Mouse (Mus musculus) embryonic facial prominence, embryonic 10.5 days (tissue): ENCODE measurements at regions not wholly inside any gene's neighbourhood (a gene's known extent, or its start where the extent isn't known, plus 50 kb on each side); places are given as distances from the start of the nearest gene placed in this dataset.

Experiments used
- DNase-seq: peaks from one replicate; pipeline ENCODE4 v3.0.0-alpha.2; 2017; ENCODE audit warnings: low spot score
- H3K27ac ChIP-seq: fragments of 300-500 bp; sonication (generic); replicated peaks from 2 replicates; pipeline ENCODE4 v1.5.1; 2016; ENCODE audit warnings: mild to moderate bottlenecking
- H3K27me3 ChIP-seq: fragments of 300-500 bp; sonication (generic); replicated peaks from 2 replicates; pipeline ENCODE4 v1.6.1; 2016; ENCODE audit warnings: low read depth, mild to moderate bottlenecking; ENCODE audit not compliant: poor library complexity, severe bottlenecking
- H3K36me3 ChIP-seq: fragments of 300-500 bp; sonication (generic); replicated peaks from 2 replicates; pipeline ENCODE4 v1.6.1; 2016; ENCODE audit warnings: mild to moderate bottlenecking, moderate library complexity
- H3K4me1 ChIP-seq: fragments of 300-500 bp; sonication (generic); 2 replicates; pipeline ENCODE4 v1.6.1; 2016
- H3K4me3 ChIP-seq: fragments of 300-500 bp; sonication (generic); 2 replicates; pipeline ENCODE4 v1.5.1; 2016; ENCODE audit warnings: mild to moderate bottlenecking, moderate library complexity
- H3K9me3 ChIP-seq: fragments of 300-500 bp; sonication (generic); 2 replicates; pipeline ENCODE4 v1.6.1; 2016; ENCODE audit warnings: mild to moderate bottlenecking
- WGBS: fragments of 180-500 bp; shearing (Covaris S2); methylation state at CpG from one replicate; pipeline ENCODE4 v1.1.7; 2016; 5-methylcytosine and 5-hydroxymethylcytosine counted together

DNA sequence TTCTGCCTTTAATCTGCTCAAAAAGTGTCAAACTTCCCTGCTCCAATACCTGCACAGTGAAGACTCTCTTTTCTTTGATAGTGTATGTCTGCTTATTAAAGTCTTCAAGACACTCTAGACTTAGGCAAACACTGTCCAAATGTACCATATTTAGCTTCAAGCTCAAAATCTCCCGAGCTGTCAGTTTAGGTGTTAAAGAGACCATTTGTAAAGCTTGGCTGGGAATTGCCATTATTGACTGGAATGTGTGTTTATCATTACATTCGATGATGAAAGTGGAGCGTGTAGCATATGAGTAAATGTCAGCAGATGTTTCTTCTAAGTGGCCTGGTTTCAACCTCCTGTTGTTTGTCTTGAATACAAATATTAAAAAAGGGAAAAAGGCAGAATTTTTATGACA, 564.4 kb downstream of the Prkd1 start:
- DNase-seq, result no peak
- no peak overlapping the region for H3K4me3 ChIP-seq
- H3K4me1 ChIP-seq, result no peaks in the 10 kb centered on the region
- H3K27me3 ChIP-seq, result no peaks in the 10 kb centered on the region
- 76% methylated on average over 3 of the region's 3 CpGs for WGBS
- H3K27ac ChIP-seq, result no peak overlapping the region
- H3K36me3 ChIP-seq, result no peaks in the 10 kb centered on the region
- H3K9me3 ChIP-seq, result no peaks in the 10 kb centered on the region

DNA sequence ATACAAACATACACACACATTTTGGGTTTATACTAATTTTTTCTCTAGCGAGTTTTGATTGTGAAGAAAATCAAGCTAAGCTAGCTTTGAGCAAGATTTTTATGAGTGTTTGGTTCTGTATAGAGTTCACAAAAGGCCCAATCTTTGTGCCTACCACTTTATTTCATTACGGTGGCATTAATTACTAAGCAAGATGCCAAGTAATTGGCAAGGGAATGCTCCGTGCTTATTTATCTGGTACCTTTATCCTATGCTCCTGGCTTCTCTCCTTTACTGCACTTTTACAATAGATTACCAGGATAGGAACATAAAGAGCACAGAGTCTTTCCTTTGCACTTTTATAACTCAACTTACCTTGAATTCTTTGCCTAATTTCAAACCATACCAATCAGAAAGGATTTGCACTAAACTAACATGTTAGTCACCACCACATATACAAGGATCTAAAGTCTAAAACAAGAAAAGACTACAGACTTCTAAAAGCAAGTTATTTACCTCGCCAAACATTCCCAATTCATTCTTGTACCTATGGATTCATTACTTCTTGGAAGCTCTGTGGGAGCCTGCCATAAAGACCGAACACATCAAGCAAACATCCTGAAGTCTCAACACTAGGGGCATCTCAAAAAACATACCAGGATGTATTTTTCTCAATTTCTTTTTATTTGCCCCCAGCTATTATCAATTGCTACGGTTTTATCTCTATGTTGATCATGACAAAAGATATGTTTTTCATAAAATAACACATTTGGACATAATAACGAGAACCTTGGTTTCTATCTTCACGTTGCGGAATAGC, 537.5 kb downstream of the Prkd1 start:
- DNase-seq, result no peak
- no peaks in the 10 kb centered on the region for H3K9me3 ChIP-seq
- peaks cover 5% of the 10 kb centered on the region; the same call in 1 of the 2 replicates for H3K4me1 ChIP-seq
- no peak overlapping the region for H3K4me3 ChIP-seq
- 92% methylated on average over 9 of the region's 9 CpGs for WGBS
- H3K27ac ChIP-seq, result no peak overlapping the region
- H3K27me3 ChIP-seq, result peaks cover 11% of the 10 kb centered on the region; the same call in 1 of the 2 replicates
- H3K36me3 ChIP-seq, result no peaks in the 10 kb centered on the region

DNA sequence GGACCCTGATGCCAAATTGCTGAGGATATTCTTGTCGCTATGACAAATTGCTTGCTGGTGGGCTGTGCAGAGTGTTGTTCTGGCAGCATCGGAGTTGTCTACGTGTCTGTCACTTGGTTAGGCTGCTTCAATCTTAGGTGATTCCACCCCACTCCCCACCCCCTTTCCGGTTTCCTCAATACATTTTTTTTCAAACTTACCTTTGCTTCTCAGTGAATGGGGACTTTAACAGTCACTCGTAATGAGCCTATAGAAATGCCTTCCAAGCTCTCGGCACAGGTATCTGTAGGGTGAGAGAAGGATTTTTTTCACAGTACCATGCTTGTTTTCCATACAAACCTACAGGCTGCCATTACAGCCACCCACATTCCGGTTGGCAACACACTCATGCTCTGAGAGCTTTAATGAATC, 536.8 kb downstream of the Prkd1 start:
- no peak for DNase-seq
- Histone ChIP-seq H3K4me3 (no peak overlapping the region), H3K27me3 (peaks cover 17% of the 10 kb centered on the region), H3K27ac (no peak overlapping the region), H3K9me3 (no peaks in the 10 kb centered on the region), H3K36me3 (no peaks in the 10 kb centered on the region), H3K4me1 (peaks cover 5% of the 10 kb centered on the region; the same call in 1 of the 2 replicates)
- WGBS, result 82% methylated on average over 7 of the region's 7 CpGs

DNA sequence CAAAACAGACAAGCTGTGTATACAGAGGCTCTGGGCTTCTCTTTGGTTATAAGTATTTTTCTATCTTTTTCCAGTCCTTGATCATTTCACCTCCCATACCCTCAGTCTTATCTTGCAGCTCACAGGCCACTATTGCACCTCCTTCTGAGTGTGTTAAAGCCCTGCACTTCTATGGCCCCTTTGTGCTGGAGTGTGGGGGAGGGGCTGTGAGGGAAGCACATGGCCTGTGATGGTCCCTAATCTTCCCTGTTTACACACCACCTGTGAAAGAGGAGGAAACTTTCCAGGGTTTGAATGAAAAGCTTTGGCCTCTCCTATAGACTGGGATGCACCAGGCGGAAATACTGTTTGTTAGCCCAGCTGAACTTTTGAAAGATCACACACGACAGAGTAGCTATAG, 533.0 kb downstream of the Prkd1 start:
- Histone ChIP-seq H3K36me3 (no peaks in the 10 kb centered on the region), H3K4me3 (no peak overlapping the region), H3K9me3 (no peaks in the 10 kb centered on the region), H3K4me1 (peaks cover 16% of the 10 kb centered on the region), H3K27me3 (peaks cover 45% of the 10 kb centered on the region), H3K27ac (peak overlapping the region; percentile 7)
- 49% methylated on average over 2 of the region's 2 CpGs for WGBS
- DNase-seq, result peak; percentile 25

DNA sequence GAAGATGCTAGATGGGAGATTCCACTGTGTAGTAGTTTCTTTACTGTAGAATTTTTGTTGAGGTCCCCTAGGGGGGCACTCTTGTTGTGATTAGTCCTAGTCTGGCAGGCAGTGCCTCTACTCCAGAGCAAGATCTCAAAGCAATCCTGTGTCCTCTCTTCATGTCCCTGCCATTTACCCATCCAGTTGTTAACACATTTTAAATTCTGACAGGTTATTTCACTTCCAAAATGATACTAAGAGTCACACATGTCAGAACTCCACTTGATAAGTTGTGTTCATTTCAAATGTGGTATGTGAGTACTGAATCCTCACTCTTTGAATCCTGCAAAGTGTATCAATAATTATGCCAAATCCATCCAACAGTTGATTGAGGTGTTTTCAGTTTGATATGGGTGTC, 530.6 kb downstream of the Prkd1 start:
- no peak overlapping the region for H3K27ac ChIP-seq
- no peak overlapping the region for H3K4me3 ChIP-seq
- peaks cover 64% of the 10 kb centered on the region for H3K27me3 ChIP-seq
- H3K4me1 ChIP-seq, result peaks cover 17% of the 10 kb centered on the region
- no peak for DNase-seq
- no peaks in the 10 kb centered on the region for H3K9me3 ChIP-seq
- H3K36me3 ChIP-seq, result no peaks in the 10 kb centered on the region

DNA sequence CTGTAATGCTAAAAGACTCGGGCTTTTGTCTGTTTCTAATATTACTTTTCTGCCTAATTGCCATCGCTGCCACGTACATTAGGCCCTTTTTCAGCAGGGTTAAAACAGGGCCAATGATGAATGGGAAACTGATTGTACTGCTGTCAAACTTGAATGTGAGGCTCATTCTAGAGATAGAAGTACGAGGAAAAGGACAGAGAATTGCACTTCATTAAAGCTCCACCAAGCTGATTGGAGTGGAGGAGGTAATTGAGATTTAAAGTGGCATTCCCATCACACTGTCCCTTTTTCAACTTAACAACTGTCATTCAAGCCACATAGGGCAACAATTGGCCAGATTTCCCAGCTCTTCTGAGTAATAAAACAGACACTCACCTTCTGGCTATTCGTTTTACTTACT, 526.8 kb downstream of the Prkd1 start:
- no peak for DNase-seq
- Histone ChIP-seq H3K27me3 (peaks cover 63% of the 10 kb centered on the region), H3K4me1 (peaks cover 12% of the 10 kb centered on the region), H3K27ac (no peak overlapping the region), H3K36me3 (no peaks in the 10 kb centered on the region), H3K4me3 (no peak overlapping the region), H3K9me3 (no peaks in the 10 kb centered on the region)
- 39% methylated on average over 5 of the region's 5 CpGs for WGBS

DNA sequence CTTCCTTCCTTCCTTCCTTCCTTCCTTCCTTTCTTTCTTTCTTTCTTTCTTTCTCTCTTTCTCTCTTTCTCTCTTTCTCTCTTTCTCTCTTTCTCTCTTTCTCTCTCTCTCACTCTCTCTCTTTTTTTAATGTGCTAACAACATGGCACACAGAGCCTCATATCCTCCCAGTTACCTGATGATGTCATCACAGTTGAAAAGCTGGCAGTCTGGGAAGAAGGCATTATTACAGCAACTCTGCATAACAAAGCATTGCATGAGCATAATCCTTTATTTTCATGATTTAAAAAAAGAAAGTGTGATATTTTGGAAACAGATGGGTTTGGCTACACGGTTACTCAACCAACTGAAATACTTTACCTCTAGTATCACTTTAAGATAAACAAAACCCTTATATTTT, 525.9 kb downstream of the Prkd1 start:
- Histone ChIP-seq H3K4me1 (peaks cover 12% of the 10 kb centered on the region), H3K27me3 (peaks cover 56% of the 10 kb centered on the region), H3K36me3 (no peaks in the 10 kb centered on the region), H3K4me3 (no peak overlapping the region), H3K27ac (no peak overlapping the region), H3K9me3 (no peaks in the 10 kb centered on the region)
- no peak for DNase-seq
- WGBS, result 73% methylated on average over 1 of the region's 1 CpGs

DNA sequence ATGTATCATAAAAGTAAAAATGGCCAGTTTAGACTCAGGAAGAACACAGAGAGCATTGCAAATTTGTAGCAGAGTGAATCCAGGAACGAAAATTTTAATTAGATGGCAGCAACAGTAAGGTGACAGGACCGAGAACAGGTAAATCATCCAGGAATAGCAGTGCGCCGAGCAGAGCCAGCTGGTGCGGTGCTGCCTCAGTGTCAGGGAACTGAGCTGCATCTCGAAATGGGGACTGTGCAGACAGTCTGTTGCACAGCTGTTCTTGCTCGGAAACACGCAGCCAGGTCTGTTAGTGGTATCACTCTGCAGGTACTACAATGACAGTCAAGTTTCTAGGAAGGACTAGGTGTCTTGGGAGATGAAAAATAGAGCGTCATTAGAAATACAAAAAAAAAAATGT, 490.8 kb downstream of the Prkd1 start:
- no peaks in the 10 kb centered on the region for H3K9me3 ChIP-seq
- H3K27ac ChIP-seq, result no peak overlapping the region
- 80% methylated on average over 9 of the region's 9 CpGs for WGBS
- H3K4me3 ChIP-seq, result no peak overlapping the region
- no peaks in the 10 kb centered on the region for H3K4me1 ChIP-seq
- H3K36me3 ChIP-seq, result no peaks in the 10 kb centered on the region
- no peak for DNase-seq
- no peaks in the 10 kb centered on the region for H3K27me3 ChIP-seq

DNA sequence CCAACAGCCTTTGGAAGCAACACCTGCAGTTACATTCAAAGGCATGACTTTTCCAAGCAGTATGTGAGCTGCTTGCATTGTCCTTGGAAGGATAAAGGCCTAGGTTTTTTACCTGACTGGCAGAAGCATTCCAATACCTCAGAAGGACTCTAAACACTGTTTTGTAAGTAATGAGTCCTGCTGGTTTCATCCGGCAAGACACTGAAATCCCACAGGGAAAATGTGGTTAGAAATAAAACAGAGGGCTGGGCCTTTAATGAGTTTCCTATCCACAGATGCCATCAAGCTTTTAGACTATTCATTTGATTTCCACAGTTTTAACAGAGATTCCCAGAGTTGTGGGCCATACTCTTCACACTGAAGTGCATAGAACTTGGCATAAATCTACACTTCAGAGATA, 461.6 kb downstream of the Prkd1 start:
- no peaks in the 10 kb centered on the region for H3K9me3 ChIP-seq
- no peak for DNase-seq
- WGBS, result 31% methylated on average over 1 of the region's 1 CpGs
- peaks cover 9% of the 10 kb centered on the region for H3K4me1 ChIP-seq
- no peaks in the 10 kb centered on the region for H3K36me3 ChIP-seq
- H3K4me3 ChIP-seq, result no peak overlapping the region
- no peak overlapping the region for H3K27ac ChIP-seq
- H3K27me3 ChIP-seq, result peaks cover 8% of the 10 kb centered on the region; the same call in 1 of the 2 replicates

DNA sequence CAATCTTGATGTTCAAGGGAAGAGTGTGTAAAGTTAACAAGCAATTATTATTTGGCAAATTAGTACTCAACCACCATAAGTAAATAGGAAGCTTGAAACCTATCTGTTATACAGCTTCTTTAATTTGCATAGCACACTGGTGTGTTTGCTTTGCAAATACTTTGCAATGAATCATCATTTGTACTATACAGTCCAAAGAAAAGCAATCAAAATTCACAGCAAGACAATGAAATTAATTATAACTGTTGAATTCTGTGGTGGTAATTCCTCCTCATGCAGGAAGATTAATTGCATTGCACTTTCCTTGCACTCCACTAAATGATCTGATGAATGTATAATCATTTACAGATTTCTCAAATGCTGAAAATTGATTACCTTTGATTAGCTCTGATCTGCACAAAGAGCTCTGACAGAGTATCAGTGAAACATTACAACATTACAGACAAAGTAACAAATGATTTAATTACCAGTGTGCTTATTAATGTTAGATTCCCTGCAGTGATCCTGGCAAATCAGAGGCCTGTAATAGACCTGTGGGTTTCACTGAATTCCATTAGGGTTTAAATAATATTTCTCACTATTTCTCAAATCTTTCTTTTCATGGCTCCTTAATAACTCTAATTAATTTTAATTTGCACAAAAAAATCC, 457.9 kb downstream of the Prkd1 start:
- no peak for DNase-seq
- no peaks in the 10 kb centered on the region for H3K9me3 ChIP-seq
- H3K36me3 ChIP-seq, result no peaks in the 10 kb centered on the region
- H3K4me1 ChIP-seq, result peaks cover 25% of the 10 kb centered on the region
- peaks cover 9% of the 10 kb centered on the region; the same call in 1 of the 2 replicates for H3K27me3 ChIP-seq
- H3K4me3 ChIP-seq, result no peak overlapping the region
- no peak overlapping the region for H3K27ac ChIP-seq

DNA sequence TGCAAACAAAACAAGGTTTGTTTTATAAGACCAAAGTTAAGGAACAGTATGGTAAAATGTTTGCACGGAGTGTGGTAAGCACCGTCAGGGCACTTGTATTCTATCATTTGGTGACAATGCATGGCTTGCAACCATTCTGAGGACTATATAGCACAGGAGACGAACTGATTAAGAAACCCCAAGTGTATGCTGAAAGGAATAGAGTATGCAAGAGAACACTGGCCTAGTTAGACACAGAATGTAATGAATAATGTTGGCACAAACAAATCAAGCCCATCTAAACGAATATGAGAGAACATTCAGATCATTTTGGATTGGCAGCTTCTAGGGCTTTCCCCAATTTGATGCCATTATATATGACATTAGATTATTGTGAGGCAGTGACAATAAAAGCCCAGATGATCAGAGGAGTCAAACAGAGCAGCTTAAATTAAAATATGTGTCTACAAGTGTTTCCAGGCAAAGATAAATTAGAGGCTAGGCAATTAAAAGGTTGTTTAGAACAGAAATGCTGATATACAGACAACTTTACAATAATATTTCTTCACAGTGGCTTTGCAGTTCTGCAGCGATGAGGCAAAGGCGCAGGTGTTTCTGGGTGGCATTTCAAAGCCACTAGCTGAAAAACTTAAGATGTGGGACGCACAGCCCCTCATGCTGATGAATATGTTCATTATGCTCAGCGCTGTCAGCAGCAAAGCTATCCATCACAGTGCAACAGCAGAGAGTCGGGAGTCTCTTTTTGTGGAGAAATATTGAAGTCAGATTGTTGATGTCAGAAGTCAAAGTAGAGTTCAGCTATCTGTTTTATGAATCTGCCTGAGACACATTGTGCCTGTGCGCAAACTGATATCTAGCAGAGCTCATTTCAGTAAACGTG, 456.9 kb downstream of the Prkd1 start:
- WGBS, result 70% methylated on average over 11 of the region's 11 CpGs

DNA sequence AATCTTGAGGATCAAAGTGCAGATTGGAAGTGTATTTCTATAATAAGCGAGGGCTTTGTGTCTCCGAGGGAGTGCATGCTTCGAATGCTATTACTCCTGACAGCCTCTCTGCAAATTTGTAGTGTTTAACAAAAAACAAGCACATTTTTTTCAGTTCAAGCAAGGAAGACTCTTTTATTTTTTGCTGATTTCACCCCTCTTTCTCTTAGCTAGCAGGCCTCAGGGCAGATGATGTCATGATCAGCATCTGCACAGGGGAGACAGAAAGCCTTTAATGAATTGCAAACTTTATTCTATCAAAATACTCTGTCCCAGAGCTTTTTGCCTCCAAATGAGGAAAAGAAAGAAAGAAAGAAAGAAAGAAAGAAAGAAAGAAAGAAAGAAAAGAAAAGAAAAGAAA, 455.4 kb downstream of the Prkd1 start:
- Histone ChIP-seq H3K27ac (no peak overlapping the region), H3K9me3 (no peaks in the 10 kb centered on the region), H3K27me3 (peaks cover 9% of the 10 kb centered on the region; the same call in 1 of the 2 replicates), H3K4me3 (no peak overlapping the region), H3K4me1 (peaks cover 37% of the 10 kb centered on the region), H3K36me3 (no peaks in the 10 kb centered on the region)
- DNase-seq, result no peak
- WGBS, result 56% methylated on average over 3 of the region's 3 CpGs

More for the DNA sequence above, 456.9 kb downstream of the Prkd1 start:
- DNase-seq, result no peak
- no peaks in the 10 kb centered on the region for H3K9me3 ChIP-seq
- H3K4me3 ChIP-seq, result no peak overlapping the region
- peaks cover 9% of the 10 kb centered on the region; the same call in 1 of the 2 replicates for H3K27me3 ChIP-seq
- peaks cover 28% of the 10 kb centered on the region for H3K4me1 ChIP-seq
- H3K27ac ChIP-seq, result no peak overlapping the region
- H3K36me3 ChIP-seq, result no peaks in the 10 kb centered on the region
